17 mouse cellular contexts compared by ENCODE assay signal in the genomic region with DNA sequence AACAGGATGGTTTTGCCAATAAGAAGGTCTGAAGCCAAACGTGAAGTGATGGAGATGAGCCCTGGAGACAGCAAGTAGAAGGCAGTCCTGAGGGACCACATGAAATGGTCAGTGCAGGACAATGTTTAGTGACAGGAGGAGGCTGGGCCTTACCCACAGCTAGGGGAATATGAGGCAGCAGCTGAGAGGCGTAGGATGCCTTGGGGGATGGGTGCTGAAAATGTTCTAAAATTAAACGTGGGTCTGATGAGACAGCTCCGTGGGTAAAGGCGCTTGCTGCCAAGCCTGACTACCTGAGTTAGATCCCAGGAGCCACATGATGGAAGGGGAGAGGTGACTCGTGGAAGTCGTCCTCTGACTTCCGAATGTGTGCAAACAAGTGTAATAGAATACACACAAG. TPM values are rescaled to one million over a fixed set of nuclear protein-coding genes. Genes with fewer than 3 reads are reported as not detected.
DNase-seq lines count a peak whose midpoint lies in the region; ATAC-seq lines count a peak whose summit lies in the region.
"Had no signal": no experiment of that assay in that cellular context is flagged by ENCODE, and none has a peak within 500 bp of the region (broad histone marks: within the 10 kb centered on the region; RNA-seq: fewer than 3 reads in every experiment).

No protein-coding gene starts in this region.

- H3K4me3 ChIP-seq in heart, embryonic 16.5 days (ENCODE audit: low read length): no peak overlapping the region
- H3K4me3 ChIP-seq: embryonic facial prominence, embryonic 12.5 days; hindbrain, embryonic 13.5 days; limb, embryonic 15.5 days had no signal

- no peak overlapping the region for H3K9ac ChIP-seq in heart, embryonic 16.5 days (ENCODE audit: low read length)
- H3K9ac ChIP-seq: embryonic facial prominence, embryonic 12.5 days; hindbrain, embryonic 13.5 days; limb, embryonic 15.5 days; liver, postnatal 0 days had no signal

- H3K4me2 ChIP-seq in heart, embryonic 16.5 days (ENCODE audit: low read depth, low read length): no peak overlapping the region
- H3K4me2 ChIP-seq: embryonic facial prominence, embryonic 12.5 days; hindbrain, embryonic 13.5 days; limb, embryonic 15.5 days had no signal

- peak; percentile 37; the same call in 1 of the 2 replicates for ATAC-seq in heart, embryonic 16.5 days (replicated peaks; ENCODE audit: extremely low read depth, insufficient read depth, low FRiP score)
- ATAC-seq: intestine, postnatal 0 days; liver, postnatal 0 days; Patski had no signal

- peak; percentile 22 to 45 for DNase-seq in gastrocnemius, adult 8-10 months (ENCODE audit: low spot score in 2 of 2)
- DNase-seq in gastrocnemius, postnatal 14 days: no peak
- DNase-seq in layer of hippocampus, adult 18-20 months (ENCODE audit: low spot score in 2 of 2): peak; percentile 29 to 71
- no peak for DNase-seq in layer of hippocampus, postnatal 14 days (ENCODE audit: low spot score in 2 of 2)
- DNase-seq in right cerebral cortex, postnatal 25 days: peak; percentile 12
- no peak for DNase-seq in cerebellum, adult 11-12 months
- DNase-seq: B cell, adult 2 months; cerebellum, adult 2 months; liver, postnatal 0 days; thymus, postnatal 36 days had no signal

- H3K9me3 ChIP-seq in heart, embryonic 16.5 days (replicated peaks; ENCODE audit: control insufficient read depth, low read length): no peaks in the 10 kb centered on the region
- H3K9me3 ChIP-seq: embryonic facial prominence, embryonic 12.5 days; hindbrain, embryonic 13.5 days; limb, embryonic 15.5 days had no signal

- no peak overlapping the region for H3K27ac ChIP-seq in heart, embryonic 16.5 days (ENCODE audit: low read length)
- H3K27ac ChIP-seq: embryonic facial prominence, embryonic 12.5 days; hindbrain, embryonic 13.5 days; kidney, postnatal 0 days; limb, embryonic 15.5 days had no signal

- peaks cover 3% of the 10 kb centered on the region for H3K36me3 ChIP-seq in heart, embryonic 16.5 days (ENCODE audit: control insufficient read depth, insufficient read depth)
- H3K36me3 ChIP-seq: hindbrain, embryonic 13.5 days had no signal

- intact Hi-C loops in gastrocnemius, postnatal 14 days (cut with DNase I; ENCODE audit: low total_unique reads): no loop called here

- 47% methylated on average over 8 of the region's 8 CpGs for WGBS in heart, embryonic 16.5 days

- peaks cover 25% of the 10 kb centered on the region for H3K4me1 ChIP-seq in heart, embryonic 16.5 days (ENCODE audit: control insufficient read depth, insufficient read depth, low read length)

- no peaks in the 10 kb centered on the region for H3K27me3 ChIP-seq in heart, embryonic 16.5 days (ENCODE audit: control insufficient read depth, insufficient read depth, low read length)
- H3K27me3 ChIP-seq: embryonic facial prominence, embryonic 12.5 days; hindbrain, embryonic 13.5 days; limb, embryonic 15.5 days; Patski had no signal

RNA-seq across cellular contexts. Expression of a gene that starts 21.8 kb away (rescaled TPM):
- total RNA-seq in gastrocnemius, adult 8-10 months (2022): 10 to 100 TPM; 47.2 to 68.4 (median 59.2) TPM
- 10 to 100 TPM; 59.7 to 62.2 TPM for total RNA-seq in gastrocnemius, postnatal 14 days (2021)
- 10 to 100 TPM; 21.1 to 21.6 TPM for total RNA-seq in layer of hippocampus, adult 18-20 months (2021)
- 10 to 100 TPM; 23.1 to 25.6 TPM for total RNA-seq in layer of hippocampus, postnatal 14 days (2021)
- polyA plus RNA-seq in heart, embryonic 16.5 days (2015; fragmentation: Nextera tagmentation; extraction: Ambion mirVana): 51.6 and 55.3 TPM in 2 replicates

RNA-seq across cellular contexts. Expression of a gene that starts 59.2 kb away (rescaled TPM):
- total RNA-seq in gastrocnemius, adult 8-10 months (2022): 100 to 1,000 TPM in 2 of 4 experiments, 10 to 100 TPM in 2; 98.3 to 106 (median 101) TPM
- 100 to 1,000 TPM; 172 to 199 TPM for total RNA-seq in gastrocnemius, postnatal 14 days (2021)
- 100 to 1,000 TPM; 567 to 586 TPM for total RNA-seq in layer of hippocampus, adult 18-20 months (2021)
- 100 to 1,000 TPM; 463 to 484 TPM for total RNA-seq in layer of hippocampus, postnatal 14 days (2021)
- polyA plus RNA-seq in heart, embryonic 16.5 days (2015; fragmentation: Nextera tagmentation; extraction: Ambion mirVana): 455 and 485 TPM in 2 replicates

Comparison
In these comparisons a context has a peak if more than half of its experiments do, and no peak if none do; other contexts are left out.
1. DNase-seq: peak in gastrocnemius, adult 8-10 months (2 of 2), layer of hippocampus, adult 18-20 months (2 of 2) and right cerebral cortex, postnatal 25 days (single experiment); none in gastrocnemius, postnatal 14 days (single experiment), layer of hippocampus, postnatal 14 days (0 of 2) and cerebellum, adult 11-12 months (single experiment).